Mouse (Mus musculus): Measurements from ENCODE around the gene Jak2. TPM values are rescaled to one million over a fixed set of nuclear protein-coding genes. Genes with fewer than 3 reads are reported as not detected.

The Jak2 gene
- polyA plus RNA-seq, 1 experiment from 2014 or later = 11.7 TPM

- H3K4me1 ChIP-seq = peaks cover 37% of the 10 kb centered on the region
- ATAC-seq (ENCODE audit: insufficient number of reproducible peaks, low FRiP score, low TSS enrichment, low read depth) = peak; percentile 18; the same call in 1 of the 2 replicates
These were observed 2.1 kb downstream of the Jak2 start for GRCm38 (mm10) chr19:29253728-29254127.

GRCm38 (mm10) chr19:29254671-29255070 lies 3.0 kb downstream of the Jak2 start:
- Histone ChIP-seq H3K9me3 (replicated peaks) (no peaks in the 10 kb centered on the region), H3K4me2 (replicated peaks) (no peak overlapping the region), H3K9ac (no peak overlapping the region), H3K4me1 (peaks cover 33% of the 10 kb centered on the region), H3K36me3 (no peaks in the 10 kb centered on the region), H3K4me3 (replicated peaks) (no peak overlapping the region), H3K27ac (replicated peaks) (no peak overlapping the region; the same call in 1 of the 2 replicates), H3K27me3 (no peaks in the 10 kb centered on the region)
- 50% methylated on average over 4 of the region's 4 CpGs for WGBS
- ATAC-seq (ENCODE audit: insufficient number of reproducible peaks, low FRiP score, low TSS enrichment, low read depth) = no peak

More at GRCm38 (mm10) chr19:29253728-29254127, 2.1 kb downstream of the Jak2 start:
- H3K27ac ChIP-seq (replicated peaks) = no peak overlapping the region
- peak overlapping the region; percentile 81 for H3K4me2 ChIP-seq (replicated peaks)
- peak overlapping the region; percentile 90 for H3K4me3 ChIP-seq (replicated peaks)
- no peaks in the 10 kb centered on the region for H3K27me3 ChIP-seq
- H3K36me3 ChIP-seq = no peaks in the 10 kb centered on the region
- H3K9ac ChIP-seq = no peak overlapping the region
- 3% methylated on average over 9 of the region's 9 CpGs for WGBS
- H3K9me3 ChIP-seq (replicated peaks) = no peaks in the 10 kb centered on the region

GRCm38 (mm10) chr19:29255327-29256027 lies 3.8 kb downstream of the Jak2 start:
- Histone ChIP-seq H3K27me3 (no peaks in the 10 kb centered on the region), H3K4me1 (peaks cover 25% of the 10 kb centered on the region), H3K27ac (replicated peaks) (no peak overlapping the region), H3K4me2 (replicated peaks) (no peak overlapping the region), H3K9ac (no peak overlapping the region), H3K4me3 (replicated peaks) (no peak overlapping the region), H3K9me3 (replicated peaks) (no peaks in the 10 kb centered on the region), H3K36me3 (no peaks in the 10 kb centered on the region)
- no peak for ATAC-seq (ENCODE audit: insufficient number of reproducible peaks, low FRiP score, low TSS enrichment, low read depth)
- 76% methylated on average over 7 of the region's 7 CpGs for WGBS

- no peak overlapping the region for H3K9ac ChIP-seq
- no peak overlapping the region for H3K4me2 ChIP-seq (replicated peaks)
- ATAC-seq (ENCODE audit: insufficient number of reproducible peaks, low FRiP score, low TSS enrichment, low read depth) = no peak
- no peak overlapping the region for H3K4me3 ChIP-seq (replicated peaks)
- no peaks in the 10 kb centered on the region for H3K9me3 ChIP-seq (replicated peaks)
- H3K36me3 ChIP-seq = 0 out of 2 replicates have a peak, but pooled peaks cover 5% of the 10 kb centered on the region
- 79% methylated on average over 9 of the region's 9 CpGs for WGBS
- no peak overlapping the region for H3K27ac ChIP-seq (replicated peaks)
- H3K27me3 ChIP-seq = no peaks in the 10 kb centered on the region
- H3K4me1 ChIP-seq = 0 out of 2 replicates have a peak, but pooled peaks cover 5% of the 10 kb centered on the region
These were observed 10.0 kb downstream of the Jak2 start for GRCm38 (mm10) chr19:29261638-29262037.

GRCm38 (mm10) chr19:29263492-29263891 lies 11.9 kb downstream of the Jak2 start:
- no peak overlapping the region for H3K4me3 ChIP-seq (replicated peaks)
- H3K9ac ChIP-seq = no peak overlapping the region
- H3K36me3 ChIP-seq = 0 out of 2 replicates have a peak, but pooled peaks cover 7% of the 10 kb centered on the region
- no peak overlapping the region for H3K4me2 ChIP-seq (replicated peaks)
- H3K9me3 ChIP-seq (replicated peaks) = no peaks in the 10 kb centered on the region
- no peak for ATAC-seq (ENCODE audit: insufficient number of reproducible peaks, low FRiP score, low TSS enrichment, low read depth)
- H3K4me1 ChIP-seq = 0 out of 2 replicates have a peak, but pooled peaks cover 5% of the 10 kb centered on the region
- H3K27me3 ChIP-seq = no peaks in the 10 kb centered on the region
- WGBS = 89% methylated on average over 1 of the region's 1 CpGs
- no peak overlapping the region for H3K27ac ChIP-seq (replicated peaks)

GRCm38 (mm10) chr19:29265538-29265937 lies 13.9 kb downstream of the Jak2 start:
- Histone ChIP-seq H3K36me3 (0 out of 2 replicates have a peak, but pooled peaks cover 7% of the 10 kb centered on the region), H3K9me3 (replicated peaks) (no peaks in the 10 kb centered on the region), H3K9ac (no peak overlapping the region), H3K4me3 (replicated peaks) (no peak overlapping the region), H3K27ac (replicated peaks) (no peak overlapping the region; the same call in 1 of the 2 replicates), H3K4me2 (replicated peaks) (no peak overlapping the region), H3K27me3 (no peaks in the 10 kb centered on the region), H3K4me1 (0 out of 2 replicates have a peak, but pooled peaks cover 5% of the 10 kb centered on the region)
- 26% methylated on average over 5 of the region's 5 CpGs for WGBS
- no peak; the same call in 1 of the 2 replicates for ATAC-seq (ENCODE audit: insufficient number of reproducible peaks, low FRiP score, low TSS enrichment, low read depth)

- no peak overlapping the region for H3K9ac ChIP-seq
- 0 out of 2 replicates have a peak, but pooled peaks cover 7% of the 10 kb centered on the region for H3K36me3 ChIP-seq
- H3K9me3 ChIP-seq (replicated peaks) = no peaks in the 10 kb centered on the region
- no peak overlapping the region for H3K4me3 ChIP-seq (replicated peaks)
- H3K4me1 ChIP-seq = 0 out of 2 replicates have a peak, but pooled peaks cover 5% of the 10 kb centered on the region
- no peak overlapping the region for H3K4me2 ChIP-seq (replicated peaks)
- H3K27ac ChIP-seq (replicated peaks) = no peak overlapping the region
- 75% methylated on average over 4 of the region's 4 CpGs for WGBS
- no peak for ATAC-seq (ENCODE audit: insufficient number of reproducible peaks, low FRiP score, low TSS enrichment, low read depth)
- no peaks in the 10 kb centered on the region for H3K27me3 ChIP-seq
These were observed 15.6 kb downstream of the Jak2 start for GRCm38 (mm10) chr19:29267075-29267868.

GRCm38 (mm10) chr19:29268788-29269321 lies 17.2 kb downstream of the Jak2 start:
- 0 out of 2 replicates have a peak, but pooled peaks cover 5% of the 10 kb centered on the region for H3K4me1 ChIP-seq
- WGBS = 85% methylated on average over 4 of the region's 4 CpGs
- H3K27ac ChIP-seq (replicated peaks) = no peak overlapping the region
- no peak for ATAC-seq (ENCODE audit: insufficient number of reproducible peaks, low FRiP score, low TSS enrichment, low read depth)
- no peaks in the 10 kb centered on the region for H3K27me3 ChIP-seq
- 0 out of 2 replicates have a peak, but pooled peaks cover 3% of the 10 kb centered on the region for H3K36me3 ChIP-seq
- no peak overlapping the region for H3K9ac ChIP-seq
- H3K9me3 ChIP-seq (replicated peaks) = no peaks in the 10 kb centered on the region
- H3K4me2 ChIP-seq (replicated peaks) = no peak overlapping the region
- H3K4me3 ChIP-seq (replicated peaks) = no peak overlapping the region

- WGBS = 37% methylated on average over 6 of the region's 6 CpGs
- Histone ChIP-seq H3K9ac (no peak overlapping the region), H3K27me3 (no peaks in the 10 kb centered on the region), H3K4me3 (replicated peaks) (no peak overlapping the region), H3K36me3 (0 out of 2 replicates have a peak, but pooled peaks cover 3% of the 10 kb centered on the region), H3K9me3 (replicated peaks) (no peaks in the 10 kb centered on the region), H3K4me1 (0 out of 2 replicates have a peak, but pooled peaks cover 5% of the 10 kb centered on the region), H3K27ac (replicated peaks) (no peak overlapping the region), H3K4me2 (replicated peaks) (no peak overlapping the region)
- no peak for ATAC-seq (ENCODE audit: insufficient number of reproducible peaks, low FRiP score, low TSS enrichment, low read depth)
These were observed 18.6 kb downstream of the Jak2 start for GRCm38 (mm10) chr19:29270226-29270625.

GRCm38 (mm10) chr19:29271147-29271578 lies 19.5 kb downstream of the Jak2 start:
- H3K27me3 ChIP-seq = no peaks in the 10 kb centered on the region
- WGBS = 76% methylated on average over 12 of the region's 12 CpGs
- no peak for ATAC-seq (ENCODE audit: insufficient number of reproducible peaks, low FRiP score, low TSS enrichment, low read depth)
- no peak overlapping the region for H3K9ac ChIP-seq
- H3K36me3 ChIP-seq = 0 out of 2 replicates have a peak, but pooled peaks cover 3% of the 10 kb centered on the region
- no peak overlapping the region for H3K4me3 ChIP-seq (replicated peaks)
- no peaks in the 10 kb centered on the region for H3K9me3 ChIP-seq (replicated peaks)
- H3K4me1 ChIP-seq = no peaks in the 10 kb centered on the region
- no peak overlapping the region for H3K4me2 ChIP-seq (replicated peaks)
- H3K27ac ChIP-seq (replicated peaks) = no peak overlapping the region
